7 mouse cellular contexts compared by ENCODE assay signal in the genomic region with DNA sequence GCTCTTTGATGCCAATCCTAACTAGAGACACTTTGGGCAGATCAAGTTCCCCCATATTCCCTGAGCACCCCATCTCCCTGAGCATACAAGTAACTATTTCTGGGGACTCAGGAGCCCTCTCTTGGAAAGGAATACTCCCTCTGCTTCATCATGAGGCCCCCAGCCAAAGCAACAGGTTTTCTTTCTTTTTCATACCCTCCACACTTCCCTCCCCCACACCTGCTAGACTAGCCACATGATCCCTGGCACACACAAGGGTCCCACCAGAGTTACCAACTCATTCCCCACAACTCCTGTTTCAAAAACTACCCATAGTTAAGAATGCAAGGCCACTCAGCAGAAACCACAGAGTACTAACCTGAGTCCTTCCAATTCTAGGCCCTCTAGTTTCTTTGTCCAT. TPM values are rescaled to one million over a fixed set of nuclear protein-coding genes. Genes with fewer than 3 reads are reported as not detected.
DNase-seq lines count a peak whose midpoint lies in the region; ATAC-seq and TF ChIP-seq lines count a peak whose summit lies in the region.

No protein-coding gene starts in this region.

- no peak for DNase-seq in left cerebral cortex, adult 2 months (ENCODE audit: extremely low spot score in 1 of 2, low spot score in 2 of 2)
- no peak for DNase-seq in left cerebral cortex, adult 11 months (ENCODE audit: low spot score)
- no peak for DNase-seq in frontal cortex, postnatal 14 days (ENCODE audit: low spot score in 2 of 2)
- no peak for DNase-seq in thymus, postnatal 14 days

- H3K4me3 ChIP-seq in left cerebral cortex, adult 2 months, result peak overlapping the region; percentile 98
- peak overlapping the region; percentile 94 for H3K4me3 ChIP-seq in embryonic facial prominence, embryonic 12.5 days
- peak overlapping the region; percentile 77 for H3K4me3 ChIP-seq in intestine, embryonic 15.5 days (replicated peaks)
- H3K4me3 ChIP-seq in neural tube, embryonic 14.5 days (ENCODE audit: low read depth, low read length), result peak overlapping the region; percentile 96

- TF ChIP-seq CTCF in left cerebral cortex, adult 2 months (IDR thresholded peaks at IDR 0.05), result no peak

- H3K9ac ChIP-seq in embryonic facial prominence, embryonic 12.5 days, result peak overlapping the region; percentile 98
- H3K9ac ChIP-seq in intestine, embryonic 15.5 days, result peak overlapping the region; percentile 92
- H3K9ac ChIP-seq in neural tube, embryonic 14.5 days (replicated peaks; ENCODE audit: low read depth, low read length), result peak overlapping the region; percentile 96

- no peaks in the 10 kb centered on the region for H3K27me3 ChIP-seq in embryonic facial prominence, embryonic 12.5 days
- no peaks in the 10 kb centered on the region for H3K27me3 ChIP-seq in intestine, embryonic 15.5 days (replicated peaks)
- no peaks in the 10 kb centered on the region for H3K27me3 ChIP-seq in neural tube, embryonic 14.5 days (ENCODE audit: control insufficient read depth, insufficient read depth, low read length)

- intact Hi-C loops in left cerebral cortex, adult 2 months (cut with DNase I), result loop anchor here (5.0 to 10.0 kb wide), 2 partner anchors 36 to 1438 kb away; a partner anchor contains a TSS

- peak overlapping the region; percentile 86 for H3K4me2 ChIP-seq in embryonic facial prominence, embryonic 12.5 days (replicated peaks)
- peak overlapping the region; percentile 79 for H3K4me2 ChIP-seq in intestine, embryonic 15.5 days (replicated peaks)
- H3K4me2 ChIP-seq in neural tube, embryonic 14.5 days (ENCODE audit: low read depth, low read length), result peak overlapping the region; percentile 99

- ATAC-seq in embryonic facial prominence, embryonic 12.5 days (ENCODE audit: insufficient number of reproducible peaks, insufficient read depth, low FRiP score, low TSS enrichment), result no peak
- ATAC-seq in intestine, embryonic 15.5 days, result no peak
- ATAC-seq in neural tube, embryonic 14.5 days (ENCODE audit: low read depth), result no peak

- no peak overlapping the region for H3K27ac ChIP-seq in left cerebral cortex, adult 2 months
- no peak overlapping the region for H3K27ac ChIP-seq in embryonic facial prominence, embryonic 12.5 days
- peak overlapping the region; percentile 98; the same call in 1 of the 2 replicates for H3K27ac ChIP-seq in intestine, embryonic 15.5 days
- no peak overlapping the region for H3K27ac ChIP-seq in neural tube, embryonic 14.5 days (ENCODE audit: low read depth, low read length)

- peaks cover 37% of the 10 kb centered on the region for H3K36me3 ChIP-seq in embryonic facial prominence, embryonic 12.5 days
- peaks cover 22% of the 10 kb centered on the region for H3K36me3 ChIP-seq in intestine, embryonic 15.5 days
- H3K36me3 ChIP-seq in neural tube, embryonic 14.5 days (ENCODE audit: control insufficient read depth, insufficient read depth, low read length), result peaks cover 24% of the 10 kb centered on the region

- peaks cover 20% of the 10 kb centered on the region for H3K4me1 ChIP-seq in embryonic facial prominence, embryonic 12.5 days
- peaks cover 16% of the 10 kb centered on the region; the same call in 1 of the 2 replicates for H3K4me1 ChIP-seq in intestine, embryonic 15.5 days (replicated peaks)
- peaks cover 19% of the 10 kb centered on the region for H3K4me1 ChIP-seq in neural tube, embryonic 14.5 days (ENCODE audit: control insufficient read depth, insufficient read depth, low read length)

- H3K9me3 ChIP-seq in embryonic facial prominence, embryonic 12.5 days, result no peaks in the 10 kb centered on the region
- no peaks in the 10 kb centered on the region for H3K9me3 ChIP-seq in intestine, embryonic 15.5 days
- no peaks in the 10 kb centered on the region for H3K9me3 ChIP-seq in neural tube, embryonic 14.5 days (ENCODE audit: control insufficient read depth, low read length)

RNA-seq across cellular contexts. Expression of a gene that starts 1.5 kb away (rescaled TPM):
- total RNA-seq in left cerebral cortex, adult 2 months (2021), result 100 to 1,000 TPM in 1 of 2 experiments, 10 to 100 TPM in 1; 96.5 to 101 TPM
- polyA plus RNA-seq in embryonic facial prominence, embryonic 12.5 days (2016; fragmentation: Nextera tagmentation; extraction: Ambion mirVana), result 68.1 and 72.8 TPM in 2 replicates
- 43.9 and 51.5 TPM in 2 replicates for polyA plus RNA-seq in intestine, embryonic 15.5 days (2015; fragmentation: Nextera tagmentation; extraction: Ambion mirVana)
- 52.9 and 53.0 TPM in 2 replicates for polyA plus RNA-seq in neural tube, embryonic 14.5 days (2014; fragmentation: Nextera tagmentation; extraction: Ambion mirVana)

RNA-seq across cellular contexts. Expression of a gene that starts 34.2 kb away (rescaled TPM):
- 10 to 100 TPM; 65.4 to 66.5 TPM for total RNA-seq in left cerebral cortex, adult 2 months (2021)
- 23.7 and 24.6 TPM in 2 replicates for polyA plus RNA-seq in embryonic facial prominence, embryonic 12.5 days (2016; fragmentation: Nextera tagmentation; extraction: Ambion mirVana)
- 18.5 and 19.3 TPM in 2 replicates for polyA plus RNA-seq in intestine, embryonic 15.5 days (2015; fragmentation: Nextera tagmentation; extraction: Ambion mirVana)
- 39.5 and 42.4 TPM in 2 replicates for polyA plus RNA-seq in neural tube, embryonic 14.5 days (2014; fragmentation: Nextera tagmentation; extraction: Ambion mirVana)

RNA-seq across cellular contexts. Expression of a gene that starts 35.4 kb away (rescaled TPM):
- total RNA-seq in left cerebral cortex, adult 2 months (2021), result 10 to 100 TPM; 33.2 to 40.5 TPM
- 71.1 and 76.0 TPM in 2 replicates for polyA plus RNA-seq in embryonic facial prominence, embryonic 12.5 days (2016; fragmentation: Nextera tagmentation; extraction: Ambion mirVana)
- polyA plus RNA-seq in intestine, embryonic 15.5 days (2015; fragmentation: Nextera tagmentation; extraction: Ambion mirVana), result 69.8 and 71.5 TPM in 2 replicates
- 13.5 and 26.7 TPM in 2 replicates for polyA plus RNA-seq in neural tube, embryonic 14.5 days (2014; fragmentation: Nextera tagmentation; extraction: Ambion mirVana)
